Mouse (Mus musculus) liver, adult 2 months (tissue): ENCODE measurements around the gene Rpl31. TPM values are rescaled to one million over a fixed set of nuclear protein-coding genes. Genes with fewer than 3 reads are reported as not detected.

Experiments used
- DNase-seq: peaks from one replicate; pipeline ENCODE4 v3.0.0-alpha.2; 2011; ENCODE audit warnings: low read depth, low spot score; ENCODE audit errors: extremely low read depth
- H3K27ac ChIP-seq: fragments of 200-500 bp; replicated peaks from 2 replicates; pipeline ENCODE4 v1.5.1; 2012; ENCODE audit warnings: low read depth, mild to moderate bottlenecking, control low read depth, inconsistent platforms, low read length; ENCODE audit not compliant: insufficient read depth
- H3K27me3 ChIP-seq: fragments of 200-500 bp; 2 replicates; pipeline ENCODE4 v1.6.1; 2012; ENCODE audit warnings: mild to moderate bottlenecking, moderate library complexity, low read length, inconsistent platforms; ENCODE audit not compliant: control insufficient read depth, insufficient read depth
- H3K36me3 ChIP-seq: fragments of 200-500 bp; 2 replicates; pipeline ENCODE4 v1.6.1; 2012; ENCODE audit warnings: low read length, inconsistent platforms; ENCODE audit not compliant: control insufficient read depth, insufficient read depth
- H3K4me1 ChIP-seq: fragments of 200-500 bp; 2 replicates; pipeline ENCODE4 v1.6.1; 2011; ENCODE audit warnings: low read length; ENCODE audit not compliant: control insufficient read depth, insufficient read depth
- H3K4me3 ChIP-seq: fragments of 200-500 bp; 2 replicates; pipeline ENCODE4 v1.5.1; 2011; ENCODE audit warnings: low read depth, mild to moderate bottlenecking, control low read depth, low read length, moderate library complexity; ENCODE audit not compliant: insufficient read depth
- H3K79me2 ChIP-seq: fragments of 200-500 bp; 2 replicates; pipeline ENCODE4 v1.6.1; 2012; ENCODE audit warnings: inconsistent platforms, mild to moderate bottlenecking, low read length, moderate library complexity; ENCODE audit not compliant: control insufficient read depth, insufficient read depth
- H3K9ac ChIP-seq: fragments of 200-500 bp; 2 replicates; pipeline ENCODE4 v1.6.1; 2012; ENCODE audit warnings: low read depth, mild to moderate bottlenecking, control low read depth, inconsistent platforms, low read length
- CTCF ChIP-seq: fragments of 200-500 bp; IDR thresholded peaks from 2 replicates; pipeline ENCODE4 v1.5.1; 2011; ENCODE audit warnings: low read depth, low read length, control low read depth
- POLR2A ChIP-seq: fragments of 200-500 bp; IDR thresholded peaks from 2 replicates; pipeline ENCODE4 v1.6.1; 2011; ENCODE audit warnings: low read length, control low read depth; ENCODE audit not compliant: insufficient read depth; ENCODE audit errors: extremely low read depth
- WGBS: fragments of 180-500 bp; shearing (Covaris S2); methylation state at CpG from one replicate; pipeline ENCODE4 v1.1.7; 2018; 5-methylcytosine and 5-hydroxymethylcytosine counted together
- polyA plus RNA-seq: library from polyadenylated mRNA; depleted of rRNA; stranded (reverse); fragments of >200 nt; gene quantifications from 2 replicates; pipeline ENCODE4 v1.2.3, GENCODE M21; 2012
- total RNA-seq: library from RNA; depleted of rRNA; stranded (reverse); fragments of >200 nt; gene quantifications from 2 replicates; pipeline ENCODE4 v1.2.3, GENCODE M21; 2014

Rpl31 gene
- total and polyA plus RNA-seq, 2 experiments = 68.8 to 300 TPM

DNA sequence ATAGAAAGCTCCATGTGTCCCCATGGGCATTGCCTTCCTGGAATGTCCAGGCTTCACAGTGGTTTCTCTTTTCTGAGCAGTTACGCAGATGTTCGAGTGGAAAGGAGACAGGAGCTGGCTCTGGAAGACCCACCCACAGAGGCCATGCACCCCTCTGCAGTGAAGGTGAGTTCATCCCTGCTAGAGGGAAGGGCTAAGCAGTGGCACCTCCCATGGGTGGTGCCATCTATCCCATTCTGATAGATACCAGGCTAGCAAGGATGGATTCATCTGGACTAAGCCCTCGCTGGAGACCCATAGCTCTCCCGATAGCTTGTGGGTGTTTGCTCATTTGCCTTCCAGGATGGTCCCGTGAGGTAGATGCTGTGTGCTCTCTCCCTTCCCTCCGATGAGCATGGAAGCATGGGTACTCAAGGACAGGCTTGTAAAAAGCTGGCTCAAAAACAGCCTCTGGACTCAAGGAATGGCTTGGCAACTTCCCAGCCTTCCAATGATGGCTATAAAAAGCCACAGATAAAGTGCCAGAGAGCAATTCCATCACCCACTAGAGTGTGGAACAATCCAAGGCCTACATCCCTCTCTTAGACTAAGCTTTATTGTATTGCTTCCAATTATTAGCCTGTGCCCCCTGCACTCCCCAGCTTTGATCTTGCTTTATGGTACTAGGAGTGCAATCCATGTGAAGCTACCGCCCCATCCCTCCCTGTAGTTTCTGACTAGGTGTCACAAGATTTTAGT lies 36.6 kb upstream of the Rpl31 start:
- Histone ChIP-seq H3K27ac (no peak overlapping the region), H3K4me3 (no peak overlapping the region), H3K4me1 (no peaks in the 10 kb centered on the region), H3K79me2 (no peaks in the 10 kb centered on the region), H3K36me3 (no peaks in the 10 kb centered on the region), H3K9ac (no peak overlapping the region), H3K27me3 (no peaks in the 10 kb centered on the region)
- 95% methylated on average over 7 of the region's 7 CpGs for WGBS
- TF ChIP-seq POLR2A = no peak
- no peak for TF ChIP-seq CTCF
- no peak for DNase-seq

DNA sequence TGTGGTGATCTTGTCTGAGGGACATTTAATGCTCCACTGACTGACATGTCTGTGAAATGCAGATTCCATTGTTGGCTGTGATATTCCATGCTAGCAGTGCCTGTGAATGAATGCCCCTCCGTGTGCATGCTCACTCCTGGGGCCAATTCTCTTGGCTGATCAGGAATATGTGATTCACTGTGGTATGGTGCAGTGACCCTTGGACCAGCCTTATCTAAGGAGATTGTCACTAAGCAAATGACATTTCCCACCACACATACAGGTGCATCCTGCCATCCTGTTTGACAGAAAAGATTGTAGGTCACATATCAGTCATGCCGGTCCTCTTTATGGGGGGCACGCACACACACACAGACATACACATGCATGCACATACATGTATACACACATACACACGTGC lies 35.2 kb upstream of the Rpl31 start:
- no peaks in the 10 kb centered on the region for H3K79me2 ChIP-seq
- H3K36me3 ChIP-seq = no peaks in the 10 kb centered on the region
- no peaks in the 10 kb centered on the region for H3K4me1 ChIP-seq
- no peaks in the 10 kb centered on the region for H3K27me3 ChIP-seq
- no peak overlapping the region for H3K27ac ChIP-seq
- no peak overlapping the region for H3K4me3 ChIP-seq
- 64% methylated on average over 4 of the region's 4 CpGs for WGBS
- no peak overlapping the region for H3K9ac ChIP-seq
- no peak for DNase-seq
- no peak for TF ChIP-seq CTCF
- no peak for TF ChIP-seq POLR2A

DNA sequence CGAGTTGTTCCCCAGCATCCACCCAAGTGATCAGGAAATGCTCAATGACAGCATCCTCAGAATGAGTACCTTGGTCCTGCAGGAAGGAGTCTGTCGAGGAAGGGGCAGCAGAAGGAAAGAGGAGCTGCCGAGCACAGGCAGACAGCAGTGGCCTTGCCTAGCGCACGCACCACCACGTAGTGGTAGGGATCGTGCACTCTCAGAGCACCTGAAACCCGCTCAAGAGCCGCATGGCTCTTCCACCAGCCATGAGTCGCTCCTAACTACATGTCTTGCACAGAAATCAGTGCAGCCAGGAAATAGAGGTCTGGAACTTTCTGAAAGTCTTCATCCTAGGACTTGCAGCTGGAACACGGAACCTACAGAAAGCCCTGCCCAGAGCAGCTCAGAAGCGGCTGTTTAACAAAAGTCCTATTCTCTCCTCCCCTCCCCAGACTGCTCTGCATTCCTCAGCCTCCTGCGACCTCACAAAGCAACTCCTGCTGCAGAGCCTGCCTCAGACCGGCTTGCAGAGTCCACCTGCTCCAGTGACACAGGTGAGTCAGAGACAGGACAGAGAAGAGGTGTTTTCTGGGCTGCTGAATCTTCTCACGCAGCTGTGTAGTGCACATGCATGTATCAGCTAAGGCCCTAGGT lies 32.0 kb upstream of the Rpl31 start:
- no peak overlapping the region for H3K4me3 ChIP-seq
- 74% methylated on average over 15 of the region's 15 CpGs for WGBS
- H3K9ac ChIP-seq = no peak overlapping the region
- no peak for TF ChIP-seq CTCF
- TF ChIP-seq POLR2A = no peak
- no peak for DNase-seq
- no peak overlapping the region for H3K27ac ChIP-seq
- no peaks in the 10 kb centered on the region; the same call in 1 of the 2 replicates for H3K36me3 ChIP-seq
- H3K79me2 ChIP-seq = no peaks in the 10 kb centered on the region
- H3K27me3 ChIP-seq = no peaks in the 10 kb centered on the region
- H3K4me1 ChIP-seq = no peaks in the 10 kb centered on the region

DNA sequence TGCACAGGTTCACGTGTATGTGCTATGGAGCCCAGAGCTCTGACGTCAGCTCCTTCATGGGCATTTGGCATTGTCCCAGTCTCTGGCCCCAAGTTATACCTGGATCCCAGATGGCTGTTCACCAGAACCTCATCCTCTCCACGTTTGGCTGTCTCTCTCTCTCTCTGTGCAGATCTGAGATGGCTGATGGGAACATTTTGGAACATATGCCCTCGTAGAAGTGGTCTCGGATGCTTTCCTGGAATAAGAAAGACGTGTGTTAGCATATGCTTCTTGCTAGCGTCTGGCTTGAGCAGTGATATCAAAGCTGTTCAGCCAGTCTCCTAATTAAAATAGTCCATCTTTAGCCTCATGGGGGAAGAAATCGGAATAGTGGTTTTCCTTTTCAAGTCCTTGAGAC lies 30.9 kb upstream of the Rpl31 start:
- H3K36me3 ChIP-seq = no peaks in the 10 kb centered on the region; the same call in 1 of the 2 replicates
- H3K27me3 ChIP-seq = no peaks in the 10 kb centered on the region
- 93% methylated on average over 8 of the region's 8 CpGs for WGBS
- no peaks in the 10 kb centered on the region for H3K4me1 ChIP-seq
- no peak overlapping the region for H3K27ac ChIP-seq
- TF ChIP-seq POLR2A = no peak
- H3K9ac ChIP-seq = no peak overlapping the region
- H3K79me2 ChIP-seq = no peaks in the 10 kb centered on the region
- H3K4me3 ChIP-seq = no peak overlapping the region
- no peak for DNase-seq

- no peaks in the 10 kb centered on the region; the same call in 1 of the 2 replicates for H3K36me3 ChIP-seq
- no peak overlapping the region for H3K9ac ChIP-seq
- no peaks in the 10 kb centered on the region for H3K27me3 ChIP-seq
- no peak for DNase-seq
- H3K27ac ChIP-seq = no peak overlapping the region
- TF ChIP-seq POLR2A = no peak
- no peak for TF ChIP-seq CTCF
- H3K4me1 ChIP-seq = no peaks in the 10 kb centered on the region
- no peak overlapping the region for H3K4me3 ChIP-seq
- no peaks in the 10 kb centered on the region for H3K79me2 ChIP-seq
- 92% methylated on average over 10 of the region's 10 CpGs for WGBS
Measured at GRCm38 (mm10) chr1:39338831-39339230, 28.8 kb upstream of the Rpl31 start.

- no peak for DNase-seq
- TF ChIP-seq POLR2A (no peak), CTCF (no peak)
- 68% methylated on average over 5 of the region's 5 CpGs for WGBS
Measured at GRCm38 (mm10) chr1:39339455-39339854, 28.2 kb upstream of the Rpl31 start.

More at GRCm38 (mm10) chr1:39339455-39339854, 28.2 kb upstream of the Rpl31 start:
- no peaks in the 10 kb centered on the region for H3K79me2 ChIP-seq
- H3K4me3 ChIP-seq = no peak overlapping the region
- no peaks in the 10 kb centered on the region; the same call in 1 of the 2 replicates for H3K36me3 ChIP-seq
- no peak overlapping the region for H3K9ac ChIP-seq
- H3K27me3 ChIP-seq = no peaks in the 10 kb centered on the region
- no peak overlapping the region for H3K27ac ChIP-seq
- no peaks in the 10 kb centered on the region for H3K4me1 ChIP-seq
